Mouse (Mus musculus) layer of hippocampus, postnatal 10 days (tissue): Measurements from ENCODE around the gene Cd4. TPM values are rescaled to one million over a fixed set of nuclear protein-coding genes. Genes with fewer than 3 reads are reported as not detected.
"Not testable (repeated sequence)": the region's sequence is repeated elsewhere in the genome, so short reads cannot be mapped to it uniquely, and the experiment has no call there.

ENCODE experiments used
- DNase-seq, 2 experiments: peaks; one replicate each; pipeline ENCODE4 v3.0.0; 2021; ENCODE audit warnings: low spot score in 2 of 2
- total RNA-seq, 2 experiments: library from RNA; stranded (reverse); gene quantifications; 2 replicates each; pipeline ENCODE4 v1.2.3; 2021

Cd4 gene
- total RNA-seq, 2 experiments from 2014 or later, result 0.62 to 1.0 TPM

- DNase-seq, result peak; percentile 58 to 59
Observed at GRCm38 (mm10) chr6:124915942-124916694, 28.1 kb upstream of the Cd4 start.

- DNase-seq, result no peak
Observed at GRCm38 (mm10) chr6:124915160-124915941, 27.3 kb upstream of the Cd4 start.

GRCm38 (mm10) chr6:124914511-124914910 is 26.5 kb upstream of the Cd4 start:
- no peak for DNase-seq

- no peak for DNase-seq
Observed at GRCm38 (mm10) chr6:124913721-124914285, 25.8 kb upstream of the Cd4 start.

GRCm38 (mm10) chr6:124913214-124913613 is 25.2 kb upstream of the Cd4 start:
- DNase-seq, result no peak

GRCm38 (mm10) chr6:124911533-124912218 is 23.7 kb upstream of the Cd4 start, which contains the start of gene Lag3:
Lag3 (minus strand) TSS chr6:124911705.
- DNase-seq, result no peak

GRCm38 (mm10) chr6:124910032-124910431 is 22.0 kb upstream of the Cd4 start:
- DNase-seq, result no peak

GRCm38 (mm10) chr6:124907767-124908166 is 19.7 kb upstream of the Cd4 start:
- no peak for DNase-seq

GRCm38 (mm10) chr6:124904991-124905860 is 17.2 kb upstream of the Cd4 start:
- DNase-seq, result no peak

- DNase-seq, result peak; percentile 71 to 79
Observed at GRCm38 (mm10) chr6:124904161-124904981, 16.4 kb upstream of the Cd4 start.

- DNase-seq, result peak; percentile 95 to 96
Observed at GRCm38 (mm10) chr6:124903580-124904151, 15.6 kb upstream of the Cd4 start.

- no peak for DNase-seq
Observed at GRCm38 (mm10) chr6:124901851-124902250, 13.8 kb upstream of the Cd4 start.

- peak; percentile 31 to 44 for DNase-seq
Observed at GRCm38 (mm10) chr6:124900801-124901480, 12.9 kb upstream of the Cd4 start.

- DNase-seq, result no peak
Observed at GRCm38 (mm10) chr6:124900056-124900800, 12.2 kb upstream of the Cd4 start.

- no peak for DNase-seq
Observed at GRCm38 (mm10) chr6:124898359-124898758, 10.3 kb upstream of the Cd4 start.

GRCm38 (mm10) chr6:124894113-124894512 is 6.1 kb upstream of the Cd4 start:
- DNase-seq, result not testable (repeated sequence)

GRCm38 (mm10) chr6:124890997-124891396 is 3.0 kb upstream of the Cd4 start:
- DNase-seq, result no peak
